Mouse (Mus musculus) midbrain, embryonic 15.5 days (tissue): Measurements from ENCODE around the gene Trp53tg5. TPM values are rescaled to one million over a fixed set of nuclear protein-coding genes. Genes with fewer than 3 reads are reported as not detected.

Source experiments
- ATAC-seq: fragments of 200-750 bp; cut with Nextera tagmentation; replicated peaks from 2 replicates; pipeline ENCODE4 v1.8.0; 2017; ENCODE audit warnings: moderate TSS enrichment
- H3K27ac ChIP-seq: fragments of 300-500 bp; sonication (generic); 2 replicates; pipeline ENCODE4 v1.5.1; 2015; ENCODE audit warnings: mild to moderate bottlenecking, inconsistent platforms
- H3K27me3 ChIP-seq: fragments of 300-500 bp; sonication (generic); replicated peaks from 2 replicates; pipeline ENCODE4 v1.6.1; 2015; ENCODE audit warnings: inconsistent platforms
- H3K36me3 ChIP-seq: fragments of 300-500 bp; sonication (generic); replicated peaks from 2 replicates; pipeline ENCODE4 v1.6.1; 2015; ENCODE audit warnings: inconsistent platforms
- H3K4me1 ChIP-seq: fragments of 300-500 bp; sonication (generic); 2 replicates; pipeline ENCODE4 v1.6.1; 2015; ENCODE audit warnings: inconsistent platforms
- H3K4me2 ChIP-seq: fragments of 300-500 bp; sonication (generic); 2 replicates; pipeline ENCODE4 v1.6.1; 2015; ENCODE audit warnings: inconsistent platforms, mild to moderate bottlenecking, moderate library complexity
- H3K4me3 ChIP-seq: fragments of 300-500 bp; sonication (generic); 2 replicates; pipeline ENCODE4 v1.5.1; 2015; ENCODE audit warnings: mild to moderate bottlenecking, inconsistent platforms
- H3K9ac ChIP-seq: fragments of 300-500 bp; sonication (generic); 2 replicates; pipeline ENCODE4 v1.6.1; 2015; ENCODE audit warnings: mild to moderate bottlenecking, inconsistent platforms
- H3K9me3 ChIP-seq: fragments of 300-500 bp; sonication (generic); 2 replicates; pipeline ENCODE4 v1.6.1; 2016; ENCODE audit warnings: inconsistent platforms
- WGBS: fragments of 180-500 bp; shearing (Covaris S2); methylation state at CpG from one replicate; pipeline ENCODE4 v1.1.7; 2015; ENCODE audit warnings: mixed read lengths; 5-methylcytosine and 5-hydroxymethylcytosine counted together
- polyA plus RNA-seq: library from polyadenylated mRNA; unstranded; fragments of >200 nt; fragmentation: Nextera tagmentation; extraction: Ambion mirVana; gene quantifications from 2 replicates; pipeline ENCODE4 v1.2.1, GENCODE M21; 2015

Trp53tg5 gene
- polyA plus RNA-seq, 1 experiment from 2014 or later = not detected

GRCm38 (mm10) chr2:164454846-164455245 is 18.7 kb downstream of the Trp53tg5 start:
- Histone ChIP-seq H3K36me3 (no peaks in the 10 kb centered on the region), H3K4me3 (no peak overlapping the region), H3K4me1 (0 out of 2 replicates have a peak, but pooled peaks cover 6% of the 10 kb centered on the region), H3K27ac (no peak overlapping the region), H3K27me3 (no peaks in the 10 kb centered on the region; the same call in 1 of the 2 replicates), H3K9me3 (no peaks in the 10 kb centered on the region), H3K9ac (no peak overlapping the region), H3K4me2 (no peak overlapping the region)
- 88% methylated on average over 10 of the region's 10 CpGs for WGBS
- no peak for ATAC-seq

- Histone ChIP-seq H3K27me3 (no peaks in the 10 kb centered on the region; the same call in 1 of the 2 replicates), H3K9me3 (no peaks in the 10 kb centered on the region), H3K27ac (no peak overlapping the region), H3K9ac (no peak overlapping the region), H3K4me2 (no peak overlapping the region), H3K4me1 (0 out of 2 replicates have a peak, but pooled peaks cover 6% of the 10 kb centered on the region), H3K36me3 (no peaks in the 10 kb centered on the region), H3K4me3 (no peak overlapping the region)
- 76% methylated on average over 7 of the region's 7 CpGs for WGBS
- no peak for ATAC-seq
Observed at GRCm38 (mm10) chr2:164453887-164454500, 19.5 kb downstream of the Trp53tg5 start.

- Histone ChIP-seq H3K27me3 (no peaks in the 10 kb centered on the region; the same call in 1 of the 2 replicates), H3K27ac (no peak overlapping the region), H3K9ac (no peak overlapping the region), H3K4me1 (0 out of 2 replicates have a peak, but pooled peaks cover 6% of the 10 kb centered on the region), H3K36me3 (no peaks in the 10 kb centered on the region), H3K4me3 (no peak overlapping the region), H3K4me2 (no peak overlapping the region), H3K9me3 (no peaks in the 10 kb centered on the region)
- no peak for ATAC-seq
- WGBS = 84% methylated on average over 14 of the region's 14 CpGs
Observed at GRCm38 (mm10) chr2:164453047-164453757, 20.3 kb downstream of the Trp53tg5 start.

- Histone ChIP-seq H3K4me3 (no peak overlapping the region), H3K27me3 (no peaks in the 10 kb centered on the region; the same call in 1 of the 2 replicates), H3K9me3 (no peaks in the 10 kb centered on the region), H3K36me3 (no peaks in the 10 kb centered on the region), H3K4me1 (0 out of 2 replicates have a peak, but pooled peaks cover 6% of the 10 kb centered on the region), H3K4me2 (no peak overlapping the region), H3K27ac (no peak overlapping the region), H3K9ac (no peak overlapping the region)
- 44% methylated on average over 13 of the region's 13 CpGs for WGBS
- no peak for ATAC-seq
Observed at GRCm38 (mm10) chr2:164452000-164452676, 21.4 kb downstream of the Trp53tg5 start.

- ATAC-seq = no peak
- Histone ChIP-seq H3K4me1 (no peaks in the 10 kb centered on the region), H3K27me3 (no peaks in the 10 kb centered on the region), H3K9ac (no peak overlapping the region), H3K4me3 (no peak overlapping the region), H3K9me3 (no peaks in the 10 kb centered on the region), H3K36me3 (no peaks in the 10 kb centered on the region), H3K27ac (no peak overlapping the region), H3K4me2 (no peak overlapping the region)
- WGBS = 93% methylated on average over 14 of the region's 14 CpGs
Observed at GRCm38 (mm10) chr2:164449341-164450042, 24.0 kb downstream of the Trp53tg5 start.

GRCm38 (mm10) chr2:164448921-164449320 is 24.6 kb downstream of the Trp53tg5 start:
- no peak overlapping the region for H3K27ac ChIP-seq
- H3K9ac ChIP-seq = no peak overlapping the region
- no peak overlapping the region for H3K4me3 ChIP-seq
- H3K4me1 ChIP-seq = no peaks in the 10 kb centered on the region
- 82% methylated on average over 5 of the region's 5 CpGs for WGBS
- no peaks in the 10 kb centered on the region for H3K9me3 ChIP-seq
- no peaks in the 10 kb centered on the region for H3K36me3 ChIP-seq
- no peak for ATAC-seq
- H3K27me3 ChIP-seq = no peaks in the 10 kb centered on the region
- no peak overlapping the region for H3K4me2 ChIP-seq

- H3K27ac ChIP-seq = no peak overlapping the region
- no peaks in the 10 kb centered on the region for H3K27me3 ChIP-seq
- no peaks in the 10 kb centered on the region for H3K36me3 ChIP-seq
- peaks cover 7% of the 10 kb centered on the region for H3K4me1 ChIP-seq
- no peaks in the 10 kb centered on the region for H3K9me3 ChIP-seq
- H3K4me2 ChIP-seq = no peak overlapping the region
- WGBS = 94% methylated on average over 1 of the region's 1 CpGs
- ATAC-seq = no peak
- H3K4me3 ChIP-seq = no peak overlapping the region
- H3K9ac ChIP-seq = no peak overlapping the region
Observed at GRCm38 (mm10) chr2:164448140-164448539, 25.4 kb downstream of the Trp53tg5 start.

- H3K27me3 ChIP-seq = peaks cover 12% of the 10 kb centered on the region; the same call in 1 of the 2 replicates
- no peak overlapping the region for H3K27ac ChIP-seq
- peaks cover 20% of the 10 kb centered on the region for H3K4me1 ChIP-seq
- H3K4me2 ChIP-seq = no peak overlapping the region
- 84% methylated on average over 3 of the region's 3 CpGs for WGBS
- no peak overlapping the region for H3K4me3 ChIP-seq
- H3K36me3 ChIP-seq = no peaks in the 10 kb centered on the region
- no peak overlapping the region for H3K9ac ChIP-seq
- no peak for ATAC-seq
- no peaks in the 10 kb centered on the region for H3K9me3 ChIP-seq
Observed at GRCm38 (mm10) chr2:164446086-164446469, 27.4 kb downstream of the Trp53tg5 start.

GRCm38 (mm10) chr2:164445399-164446085 is 28.0 kb downstream of the Trp53tg5 start:
- no peak overlapping the region for H3K9ac ChIP-seq
- H3K4me1 ChIP-seq = peaks cover 20% of the 10 kb centered on the region
- no peaks in the 10 kb centered on the region for H3K36me3 ChIP-seq
- H3K27me3 ChIP-seq = peaks cover 14% of the 10 kb centered on the region; the same call in 1 of the 2 replicates
- no peaks in the 10 kb centered on the region for H3K9me3 ChIP-seq
- no peak overlapping the region for H3K27ac ChIP-seq
- H3K4me2 ChIP-seq = no peak overlapping the region
- ATAC-seq = no peak
- 88% methylated on average over 3 of the region's 3 CpGs for WGBS
- H3K4me3 ChIP-seq = no peak overlapping the region

GRCm38 (mm10) chr2:164444701-164445100 is 28.8 kb downstream of the Trp53tg5 start:
- no peak overlapping the region for H3K4me3 ChIP-seq
- 88% methylated on average over 2 of the region's 2 CpGs for WGBS
- no peak overlapping the region for H3K9ac ChIP-seq
- no peak overlapping the region for H3K27ac ChIP-seq
- peaks cover 20% of the 10 kb centered on the region for H3K4me1 ChIP-seq
- H3K9me3 ChIP-seq = no peaks in the 10 kb centered on the region
- no peak overlapping the region for H3K4me2 ChIP-seq
- no peaks in the 10 kb centered on the region for H3K36me3 ChIP-seq
- ATAC-seq = no peak
- H3K27me3 ChIP-seq = peaks cover 14% of the 10 kb centered on the region; the same call in 1 of the 2 replicates

- Histone ChIP-seq H3K4me1 (peaks cover 20% of the 10 kb centered on the region), H3K36me3 (no peaks in the 10 kb centered on the region), H3K27me3 (peaks cover 14% of the 10 kb centered on the region; the same call in 1 of the 2 replicates), H3K27ac (no peak within 1 kb of the TSS), H3K9me3 (no peaks in the 10 kb centered on the region), H3K4me2 (peak within 1 kb of the TSS; percentile 98), H3K9ac (peak within 1 kb of the TSS; percentile 55), H3K4me3 (peak within 1 kb of the TSS; percentile 57)
- ATAC-seq = peak; percentile 37; the same call in 1 of the 2 replicates
- WGBS = 7% methylated on average over 18 of the region's 18 CpGs
Observed at GRCm38 (mm10) chr2:164443460-164444000, 30.0 kb downstream of the Trp53tg5 start, which contains the start of gene Sdc4. TSS of gene Sdc4 (minus strand) at chr2:164443887.
